Mouse (Mus musculus): ENCODE data around the gene Fam234b. TPM values are rescaled to one million over a fixed set of nuclear protein-coding genes. Genes with fewer than 3 reads are reported as not detected.
A peak's percentile ranks its signal among the peaks of the same experiment; 100 is the strongest.

Fam234b gene
- polyA plus RNA-seq, 1 experiment, result 42.1 TPM

GRCm38 (mm10) chr6:135165706-135166105 lies 32.1 kb upstream of the Fam234b start:
- no peak overlapping the region for H3K27ac ChIP-seq (ENCODE audit: control insufficient read depth, insufficient read depth, low read length)
- WGBS, result 92% methylated on average over 2 of the region's 2 CpGs
- no peak for DNase-seq
- TF ChIP-seq POLR2A (IDR thresholded peaks at IDR 0.05; ENCODE audit: control insufficient read depth, extremely low read depth, insufficient read depth, low read length, poor library complexity) (no peak), CTCF (IDR thresholded peaks at IDR 0.05; ENCODE audit: borderline replicate concordance, control insufficient read depth, extremely low read depth, insufficient read depth, low read length, poor library complexity) (no peak)
- H3K36me3 ChIP-seq (ENCODE audit: control insufficient read depth, insufficient read depth, low read length), result no peaks in the 10 kb centered on the region
- H3K4me1 ChIP-seq (replicated peaks; ENCODE audit: control insufficient read depth, insufficient read depth, low read length), result peaks cover 11% of the 10 kb centered on the region
- no peaks in the 10 kb centered on the region for H3K27me3 ChIP-seq (ENCODE audit: control insufficient read depth, insufficient read depth, low read length)
- no peak overlapping the region for H3K4me3 ChIP-seq (ENCODE audit: control insufficient read depth, insufficient read depth, low read length)

- Histone ChIP-seq H3K36me3 (ENCODE audit: control insufficient read depth, insufficient read depth, low read length) (no peaks in the 10 kb centered on the region), H3K27ac (ENCODE audit: control insufficient read depth, insufficient read depth, low read length) (no peak overlapping the region), H3K27me3 (ENCODE audit: control insufficient read depth, insufficient read depth, low read length) (no peaks in the 10 kb centered on the region), H3K4me1 (replicated peaks; ENCODE audit: control insufficient read depth, insufficient read depth, low read length) (peaks cover 11% of the 10 kb centered on the region), H3K4me3 (ENCODE audit: control insufficient read depth, insufficient read depth, low read length) (no peak overlapping the region)
- DNase-seq, result no peak
- WGBS, result 93% methylated on average over 3 of the region's 3 CpGs
- TF ChIP-seq POLR2A (IDR thresholded peaks at IDR 0.05; ENCODE audit: control insufficient read depth, extremely low read depth, insufficient read depth, low read length, poor library complexity) (no peak), CTCF (IDR thresholded peaks at IDR 0.05; ENCODE audit: borderline replicate concordance, control insufficient read depth, extremely low read depth, insufficient read depth, low read length, poor library complexity) (no peak)
These were observed 31.5 kb upstream of the Fam234b start for GRCm38 (mm10) chr6:135166262-135166661.

DNA sequence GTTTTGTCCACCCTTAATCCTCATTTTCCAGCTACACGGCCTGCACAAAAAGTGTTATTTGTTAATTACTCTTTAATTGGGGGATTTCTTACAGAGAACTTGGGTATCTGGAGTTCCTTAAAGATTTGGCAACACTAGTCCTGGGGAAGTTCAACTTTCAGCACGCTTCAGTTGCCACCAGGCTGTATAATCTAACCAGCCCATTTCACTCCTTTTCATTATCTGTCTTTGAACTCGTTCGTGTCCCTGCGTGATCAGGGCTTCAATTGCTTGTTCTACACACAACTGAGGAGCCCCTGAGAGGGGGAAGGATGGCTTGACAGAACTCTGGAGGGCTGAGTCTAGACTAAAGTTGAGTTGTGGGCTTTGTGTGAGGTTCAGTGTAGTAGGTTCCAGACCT lies 31.1 kb upstream of the Fam234b start:
- Histone ChIP-seq H3K27ac (ENCODE audit: control insufficient read depth, insufficient read depth, low read length) (no peak overlapping the region), H3K4me1 (replicated peaks; ENCODE audit: control insufficient read depth, insufficient read depth, low read length) (peaks cover 11% of the 10 kb centered on the region), H3K4me3 (ENCODE audit: control insufficient read depth, insufficient read depth, low read length) (no peak overlapping the region), H3K36me3 (ENCODE audit: control insufficient read depth, insufficient read depth, low read length) (no peaks in the 10 kb centered on the region), H3K27me3 (ENCODE audit: control insufficient read depth, insufficient read depth, low read length) (no peaks in the 10 kb centered on the region)
- no peak for DNase-seq
- TF ChIP-seq POLR2A (IDR thresholded peaks at IDR 0.05; ENCODE audit: control insufficient read depth, extremely low read depth, insufficient read depth, low read length, poor library complexity), result no peak
- TF ChIP-seq CTCF (IDR thresholded peaks at IDR 0.05; ENCODE audit: borderline replicate concordance, control insufficient read depth, extremely low read depth, insufficient read depth, low read length, poor library complexity), result no peak
- WGBS, result 90% methylated on average over 5 of the region's 5 CpGs

- 18% methylated on average over 44 of the region's 46 CpGs for WGBS
- no peaks in the 10 kb centered on the region for H3K27me3 ChIP-seq (ENCODE audit: control insufficient read depth, insufficient read depth, low read length)
- no peaks in the 10 kb centered on the region for H3K36me3 ChIP-seq (ENCODE audit: control insufficient read depth, insufficient read depth, low read length)
- no peak overlapping the region for H3K27ac ChIP-seq (ENCODE audit: control insufficient read depth, insufficient read depth, low read length)
- DNase-seq, result peak; percentile 75
- H3K4me1 ChIP-seq (replicated peaks; ENCODE audit: control insufficient read depth, insufficient read depth, low read length), result peaks cover 11% of the 10 kb centered on the region
- no peak for TF ChIP-seq CTCF (IDR thresholded peaks at IDR 0.05; ENCODE audit: borderline replicate concordance, control insufficient read depth, extremely low read depth, insufficient read depth, low read length, poor library complexity)
- no peak for TF ChIP-seq POLR2A (IDR thresholded peaks at IDR 0.05; ENCODE audit: control insufficient read depth, extremely low read depth, insufficient read depth, low read length, poor library complexity)
- peak overlapping the region; percentile 57 for H3K4me3 ChIP-seq (ENCODE audit: control insufficient read depth, insufficient read depth, low read length)
These were observed 30.1 kb upstream of the Fam234b start for GRCm38 (mm10) chr6:135167380-135168311.

- H3K27ac ChIP-seq (ENCODE audit: control insufficient read depth, insufficient read depth, low read length), result no peak overlapping the region
- TF ChIP-seq POLR2A (IDR thresholded peaks at IDR 0.05; ENCODE audit: control insufficient read depth, extremely low read depth, insufficient read depth, low read length, poor library complexity), result no peak
- no peak for TF ChIP-seq CTCF (IDR thresholded peaks at IDR 0.05; ENCODE audit: borderline replicate concordance, control insufficient read depth, extremely low read depth, insufficient read depth, low read length, poor library complexity)
- peaks cover 11% of the 10 kb centered on the region for H3K4me1 ChIP-seq (replicated peaks; ENCODE audit: control insufficient read depth, insufficient read depth, low read length)
- peak; percentile 38 for DNase-seq
- no peak overlapping the region for H3K4me3 ChIP-seq (ENCODE audit: control insufficient read depth, insufficient read depth, low read length)
- 92% methylated on average over 6 of the region's 6 CpGs for WGBS
- H3K27me3 ChIP-seq (ENCODE audit: control insufficient read depth, insufficient read depth, low read length), result no peaks in the 10 kb centered on the region
- no peaks in the 10 kb centered on the region for H3K36me3 ChIP-seq (ENCODE audit: control insufficient read depth, insufficient read depth, low read length)
These were observed 29.3 kb upstream of the Fam234b start for GRCm38 (mm10) chr6:135168471-135168870.

DNA sequence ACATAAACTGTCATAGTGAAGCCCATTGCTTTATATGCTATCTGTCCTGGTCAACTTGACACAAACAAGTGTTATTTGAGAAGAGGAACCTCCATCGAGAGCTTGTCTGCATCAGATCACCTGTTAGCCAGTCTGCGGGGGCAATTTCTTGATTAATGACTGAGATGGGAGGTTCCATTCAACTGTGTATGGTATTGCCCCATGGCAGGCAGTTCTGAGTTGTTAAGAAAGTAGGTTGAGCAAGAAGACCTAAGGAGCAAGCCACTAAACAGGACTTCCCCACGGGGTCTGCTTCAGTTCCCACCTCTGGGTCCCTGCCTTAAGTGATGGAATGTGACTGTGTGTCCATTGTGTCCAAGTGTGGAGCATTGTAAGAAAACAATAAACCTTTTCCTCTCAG lies 28.5 kb upstream of the Fam234b start:
- DNase-seq, result no peak
- no peak overlapping the region for H3K4me3 ChIP-seq (ENCODE audit: control insufficient read depth, insufficient read depth, low read length)
- no peak for TF ChIP-seq CTCF (IDR thresholded peaks at IDR 0.05; ENCODE audit: borderline replicate concordance, control insufficient read depth, extremely low read depth, insufficient read depth, low read length, poor library complexity)
- TF ChIP-seq POLR2A (IDR thresholded peaks at IDR 0.05; ENCODE audit: control insufficient read depth, extremely low read depth, insufficient read depth, low read length, poor library complexity), result no peak
- peaks cover 11% of the 10 kb centered on the region for H3K4me1 ChIP-seq (replicated peaks; ENCODE audit: control insufficient read depth, insufficient read depth, low read length)
- WGBS, result 77% methylated on average over 3 of the region's 3 CpGs
- no peak overlapping the region for H3K27ac ChIP-seq (ENCODE audit: control insufficient read depth, insufficient read depth, low read length)
- H3K27me3 ChIP-seq (ENCODE audit: control insufficient read depth, insufficient read depth, low read length), result no peaks in the 10 kb centered on the region
- H3K36me3 ChIP-seq (ENCODE audit: control insufficient read depth, insufficient read depth, low read length), result no peaks in the 10 kb centered on the region

All from thymus, adult 2 months (tissue).